Mouse (Mus musculus): ENCODE data around the gene Ddr2. TPM values are rescaled to one million over a fixed set of nuclear protein-coding genes. Genes with fewer than 3 reads are reported as not detected.

Ddr2 gene
- polyA plus RNA-seq, 1 experiment from 2014 or later, result 91.8 TPM

Other genes with a start within 250 kb of the Ddr2 start
- not detected in 2 replicates for gene Ccdc190, start 182.1 kb downstream of the Ddr2 start, polyA plus RNA-seq (2016; fragmentation: Nextera tagmentation; extraction: Ambion mirVana)
- gene Hsd17b7, start 141.5 kb downstream of the Ddr2 start, polyA plus RNA-seq (2016; fragmentation: Nextera tagmentation; extraction: Ambion mirVana), result 16.3 and 18.2 TPM in 2 replicates
- gene Uap1, start 64.2 kb upstream of the Ddr2 start, polyA plus RNA-seq (2016; fragmentation: Nextera tagmentation; extraction: Ambion mirVana), result 54.0 and 57.7 TPM in 2 replicates
- 8.9 and 9.5 TPM in 2 replicates for gene Uhmk1, start 104.6 kb upstream of the Ddr2 start, polyA plus RNA-seq (2016; fragmentation: Nextera tagmentation; extraction: Ambion mirVana)
- gene Sh2d1b2, start 122.0 kb upstream of the Ddr2 start, polyA plus RNA-seq (2016; fragmentation: Nextera tagmentation; extraction: Ambion mirVana), result 0.11 TPM in 1 of 2 replicates, not detected in the other
- gene Sh2d1b1, start 166.6 kb upstream of the Ddr2 start, polyA plus RNA-seq (2016; fragmentation: Nextera tagmentation; extraction: Ambion mirVana), result 0.05 TPM in 1 of 2 replicates, not detected in the other
- gene Gm7694, start 195.6 kb upstream of the Ddr2 start, polyA plus RNA-seq (2016; fragmentation: Nextera tagmentation; extraction: Ambion mirVana), result 1.9 and 2.3 TPM in 2 replicates
- gene Spata46, start 198.0 kb upstream of the Ddr2 start, polyA plus RNA-seq (2016; fragmentation: Nextera tagmentation; extraction: Ambion mirVana), result 0.20 and 1.0 TPM in 2 replicates